Mouse (Mus musculus) hindbrain, embryonic 15.5 days (tissue): ENCODE measurements around the gene Tex101. TPM values are rescaled to one million over a fixed set of nuclear protein-coding genes. Genes with fewer than 3 reads are reported as not detected.

Source experiments
- ATAC-seq: fragments of 200-750 bp; cut with Nextera tagmentation; 2 replicates; pipeline ENCODE4 v1.8.0; 2017; ENCODE audit warnings: low read depth, moderate number of reproducible peaks, moderate TSS enrichment; ENCODE audit not compliant: low FRiP score
- H3K27ac ChIP-seq: fragments of 300-500 bp; sonication (generic); replicated peaks from 2 replicates; pipeline ENCODE4 v1.5.1; 2015; ENCODE audit warnings: mild to moderate bottlenecking, inconsistent platforms
- H3K27me3 ChIP-seq: fragments of 300-500 bp; sonication (generic); 2 replicates; pipeline ENCODE4 v1.6.1; 2015; ENCODE audit warnings: control low read depth, inconsistent platforms
- H3K36me3 ChIP-seq: fragments of 300-500 bp; sonication (generic); 2 replicates; pipeline ENCODE4 v1.6.1; 2015; ENCODE audit warnings: control low read depth, inconsistent platforms
- H3K4me1 ChIP-seq: fragments of 300-500 bp; sonication (generic); replicated peaks from 2 replicates; pipeline ENCODE4 v1.6.1; 2015; ENCODE audit warnings: control low read depth, inconsistent platforms
- H3K4me2 ChIP-seq: fragments of 300-500 bp; sonication (generic); 2 replicates; pipeline ENCODE4 v1.6.1; 2015; ENCODE audit warnings: moderate library complexity, mild to moderate bottlenecking, inconsistent platforms
- H3K4me3 ChIP-seq: fragments of 300-500 bp; sonication (generic); 2 replicates; pipeline ENCODE4 v1.5.1; 2015; ENCODE audit warnings: mild to moderate bottlenecking, inconsistent platforms
- H3K9ac ChIP-seq: fragments of 300-500 bp; sonication (generic); 2 replicates; pipeline ENCODE4 v1.6.1; 2015; ENCODE audit warnings: inconsistent platforms
- H3K9me3 ChIP-seq: fragments of 300-500 bp; sonication (generic); 2 replicates; pipeline ENCODE4 v1.6.1; 2016; ENCODE audit warnings: control low read depth, inconsistent platforms
- WGBS: fragments of 180-500 bp; shearing (Covaris S2); methylation state at CpG from one replicate; pipeline ENCODE4 v1.1.7; 2015; 5-methylcytosine and 5-hydroxymethylcytosine counted together
- polyA plus RNA-seq: library from polyadenylated mRNA; unstranded; fragments of >200 nt; fragmentation: Nextera tagmentation; extraction: Ambion mirVana; gene quantifications from 2 replicates; pipeline ENCODE4 v1.2.1, GENCODE M21; 2015

The Tex101 gene
- polyA plus RNA-seq, 1 experiment from 2014 or later, result not detected

- no peaks in the 10 kb centered on the region for H3K36me3 ChIP-seq
- H3K9ac ChIP-seq, result no peak overlapping the region
- H3K27ac ChIP-seq, result no peak overlapping the region
- no peak for ATAC-seq
- no peaks in the 10 kb centered on the region for H3K9me3 ChIP-seq
- H3K27me3 ChIP-seq, result no peaks in the 10 kb centered on the region
- H3K4me3 ChIP-seq, result no peak overlapping the region
- H3K4me1 ChIP-seq, result 0 out of 2 replicates have a peak, but pooled peaks cover 3% of the 10 kb centered on the region
- H3K4me2 ChIP-seq, result no peak overlapping the region
- WGBS, result 76% methylated on average over 17 of the region's 17 CpGs
Observed at GRCm38 (mm10) chr7:24661118-24661904, 15.2 kb downstream of the Tex101 start.

GRCm38 (mm10) chr7:24659737-24660357 is 16.6 kb downstream of the Tex101 start:
- WGBS, result 58% methylated on average over 12 of the region's 12 CpGs
- Histone ChIP-seq H3K4me1 (0 out of 2 replicates have a peak, but pooled peaks cover 3% of the 10 kb centered on the region), H3K27ac (no peak overlapping the region), H3K27me3 (no peaks in the 10 kb centered on the region), H3K4me3 (no peak overlapping the region), H3K4me2 (no peak overlapping the region), H3K9me3 (no peaks in the 10 kb centered on the region), H3K36me3 (no peaks in the 10 kb centered on the region), H3K9ac (no peak overlapping the region)
- peak; percentile 57; the same call in 1 of the 2 replicates for ATAC-seq

GRCm38 (mm10) chr7:24653681-24654080 is 22.8 kb downstream of the Tex101 start:
- Histone ChIP-seq H3K9me3 (no peaks in the 10 kb centered on the region), H3K4me1 (no peaks in the 10 kb centered on the region), H3K27me3 (no peaks in the 10 kb centered on the region), H3K4me2 (no peak overlapping the region), H3K36me3 (no peaks in the 10 kb centered on the region), H3K27ac (no peak overlapping the region), H3K9ac (no peak overlapping the region), H3K4me3 (no peak overlapping the region)
- ATAC-seq, result no peak
- 27% methylated on average over 7 of the region's 7 CpGs for WGBS

- H3K36me3 ChIP-seq, result no peaks in the 10 kb centered on the region
- H3K27me3 ChIP-seq, result peaks cover 2% of the 10 kb centered on the region; the same call in 1 of the 2 replicates
- no peak for ATAC-seq
- H3K9ac ChIP-seq, result no peak overlapping the region
- no peaks in the 10 kb centered on the region for H3K4me1 ChIP-seq
- H3K27ac ChIP-seq, result no peak overlapping the region
- H3K4me2 ChIP-seq, result no peak overlapping the region
- no peak overlapping the region for H3K4me3 ChIP-seq
- 83% methylated on average over 7 of the region's 7 CpGs for WGBS
- H3K9me3 ChIP-seq, result no peaks in the 10 kb centered on the region
Observed at GRCm38 (mm10) chr7:24646486-24646885, 30.0 kb downstream of the Tex101 start.

- Histone ChIP-seq H3K9me3 (no peaks in the 10 kb centered on the region), H3K4me2 (no peak overlapping the region), H3K27ac (no peak overlapping the region), H3K4me1 (no peaks in the 10 kb centered on the region), H3K27me3 (peaks cover 8% of the 10 kb centered on the region), H3K36me3 (no peaks in the 10 kb centered on the region), H3K4me3 (no peak overlapping the region), H3K9ac (no peak overlapping the region)
- WGBS, result 77% methylated on average over 7 of the region's 7 CpGs
- no peak for ATAC-seq
Observed at GRCm38 (mm10) chr7:24644996-24645395, 31.5 kb downstream of the Tex101 start.

GRCm38 (mm10) chr7:24644492-24644891 is 32.0 kb downstream of the Tex101 start:
- Histone ChIP-seq H3K9ac (no peak overlapping the region), H3K4me2 (no peak overlapping the region), H3K27me3 (peaks cover 13% of the 10 kb centered on the region), H3K9me3 (no peaks in the 10 kb centered on the region), H3K4me3 (no peak overlapping the region), H3K27ac (no peak overlapping the region), H3K36me3 (no peaks in the 10 kb centered on the region), H3K4me1 (no peaks in the 10 kb centered on the region)
- WGBS, result 87% methylated on average over 6 of the region's 6 CpGs
- ATAC-seq, result no peak

- Histone ChIP-seq H3K4me3 (no peak overlapping the region), H3K9me3 (no peaks in the 10 kb centered on the region), H3K4me2 (no peak overlapping the region), H3K4me1 (peaks cover 11% of the 10 kb centered on the region), H3K9ac (no peak overlapping the region), H3K27me3 (peaks cover 33% of the 10 kb centered on the region), H3K36me3 (no peaks in the 10 kb centered on the region), H3K27ac (no peak overlapping the region)
- WGBS, result 8% methylated on average over 9 of the region's 9 CpGs
- ATAC-seq, result no peak
Observed at GRCm38 (mm10) chr7:24642491-24642890, 34.0 kb downstream of the Tex101 start.

- no peaks in the 10 kb centered on the region for H3K36me3 ChIP-seq
- peaks cover 51% of the 10 kb centered on the region for H3K27me3 ChIP-seq
- 72% methylated on average over 13 of the region's 13 CpGs for WGBS
- no peak overlapping the region for H3K4me3 ChIP-seq
- no peak overlapping the region for H3K4me2 ChIP-seq
- no peak overlapping the region for H3K27ac ChIP-seq
- ATAC-seq, result no peak
- H3K9ac ChIP-seq, result no peak overlapping the region
- H3K4me1 ChIP-seq, result peaks cover 18% of the 10 kb centered on the region
- H3K9me3 ChIP-seq, result no peaks in the 10 kb centered on the region
Observed at GRCm38 (mm10) chr7:24640450-24640849, 36.0 kb downstream of the Tex101 start.

GRCm38 (mm10) chr7:24638026-24638856 is 38.2 kb downstream of the Tex101 start:
- Histone ChIP-seq H3K27me3 (peaks cover 52% of the 10 kb centered on the region), H3K9ac (no peak overlapping the region)
- peak; percentile 64 for ATAC-seq

GRCm38 (mm10) chr7:24637046-24637445 is 39.4 kb downstream of the Tex101 start:
- H3K27me3 ChIP-seq, result peaks cover 52% of the 10 kb centered on the region
- under 1% methylated on average over 18 of the region's 18 CpGs for WGBS

More at GRCm38 (mm10) chr7:24638026-24638856, 38.2 kb downstream of the Tex101 start:
- no peaks in the 10 kb centered on the region for H3K9me3 ChIP-seq
- peak overlapping the region; percentile 39 for H3K4me3 ChIP-seq
- no peak overlapping the region for H3K27ac ChIP-seq
- no peaks in the 10 kb centered on the region for H3K36me3 ChIP-seq
- H3K4me2 ChIP-seq, result peak overlapping the region; percentile 87
- WGBS, result 3% methylated on average over 35 of the region's 35 CpGs
- peaks cover 18% of the 10 kb centered on the region for H3K4me1 ChIP-seq

GRCm38 (mm10) chr7:24636264-24636663 is 40.2 kb downstream of the Tex101 start, which contains the start of gene Lypd3:
Gene Lypd3, plus strand, starts transcription at chr7:24636550.
- H3K9me3 ChIP-seq, result no peaks in the 10 kb centered on the region
- peak within 1 kb of the TSS; percentile 17; the same call in 1 of the 2 replicates for H3K4me3 ChIP-seq
- H3K9ac ChIP-seq, result no peak within 1 kb of the TSS
- H3K4me2 ChIP-seq, result peak within 1 kb of the TSS; percentile 45
- H3K4me1 ChIP-seq, result peaks cover 18% of the 10 kb centered on the region
- H3K27me3 ChIP-seq, result peaks cover 50% of the 10 kb centered on the region
- no peak within 1 kb of the TSS for H3K27ac ChIP-seq
- H3K36me3 ChIP-seq, result no peaks in the 10 kb centered on the region
- no peak for ATAC-seq
- 17% methylated on average over 15 of the region's 15 CpGs for WGBS

More at GRCm38 (mm10) chr7:24637046-24637445, 39.4 kb downstream of the Tex101 start:
- H3K27ac ChIP-seq, result no peak overlapping the region
- no peaks in the 10 kb centered on the region for H3K9me3 ChIP-seq
- H3K4me3 ChIP-seq, result peak overlapping the region; percentile 17; the same call in 1 of the 2 replicates
- H3K36me3 ChIP-seq, result no peaks in the 10 kb centered on the region
- no peak overlapping the region for H3K9ac ChIP-seq
- H3K4me1 ChIP-seq, result peaks cover 18% of the 10 kb centered on the region
- peak overlapping the region; percentile 45 for H3K4me2 ChIP-seq
- ATAC-seq, result peak; percentile 20; the same call in 1 of the 2 replicates
